Mouse (Mus musculus) hindbrain, embryonic 12.5 days (tissue): ENCODE data around the gene Ddo. TPM values are rescaled to one million over a fixed set of nuclear protein-coding genes. Genes with fewer than 3 reads are reported as not detected.

Experiments
- ATAC-seq: fragments of 200-750 bp; cut with Nextera tagmentation; 2 replicates; pipeline ENCODE4 v1.8.0; 2017; ENCODE audit warnings: moderate TSS enrichment; ENCODE audit not compliant: low FRiP score
- H3K27ac ChIP-seq: fragments of 300-500 bp; sonication (generic); 2 replicates; pipeline ENCODE4 v1.5.1; 2016; ENCODE audit warnings: mild to moderate bottlenecking
- H3K27me3 ChIP-seq: fragments of 300-500 bp; sonication (generic); 2 replicates; pipeline ENCODE4 v1.6.1; 2016; ENCODE audit warnings: mild to moderate bottlenecking
- H3K36me3 ChIP-seq: fragments of 300-500 bp; sonication (generic); 2 replicates; pipeline ENCODE4 v1.6.1; 2016; ENCODE audit warnings: mild to moderate bottlenecking
- H3K4me1 ChIP-seq: fragments of 300-500 bp; sonication (generic); 2 replicates; pipeline ENCODE4 v1.6.1; 2016
- H3K4me2 ChIP-seq: fragments of 300-500 bp; sonication (generic); replicated peaks from 2 replicates; pipeline ENCODE4 v1.6.1; 2016; ENCODE audit warnings: mild to moderate bottlenecking
- H3K4me3 ChIP-seq: fragments of 300-500 bp; sonication (generic); 2 replicates; pipeline ENCODE4 v1.5.1; 2016; ENCODE audit warnings: mild to moderate bottlenecking
- H3K9ac ChIP-seq: fragments of 300-500 bp; sonication (generic); 2 replicates; pipeline ENCODE4 v1.6.1; 2016; ENCODE audit warnings: mild to moderate bottlenecking, moderate library complexity
- H3K9me3 ChIP-seq: fragments of 300-500 bp; sonication (generic); replicated peaks from 2 replicates; pipeline ENCODE4 v1.6.1; 2016; ENCODE audit warnings: mild to moderate bottlenecking
- WGBS: fragments of 180-500 bp; shearing (Covaris S2); methylation state at CpG from one replicate; pipeline ENCODE4 v1.1.7; 2016; 5-methylcytosine and 5-hydroxymethylcytosine counted together
- polyA plus RNA-seq: library from polyadenylated mRNA; unstranded; fragments of >200 nt; fragmentation: Nextera tagmentation; extraction: Ambion mirVana; gene quantifications from 2 replicates; pipeline ENCODE4 v1.2.1, GENCODE M21; 2016

Gene Ddo
- polyA plus RNA-seq, 1 experiment from 2014 or later, result 0.67 TPM

DNA sequence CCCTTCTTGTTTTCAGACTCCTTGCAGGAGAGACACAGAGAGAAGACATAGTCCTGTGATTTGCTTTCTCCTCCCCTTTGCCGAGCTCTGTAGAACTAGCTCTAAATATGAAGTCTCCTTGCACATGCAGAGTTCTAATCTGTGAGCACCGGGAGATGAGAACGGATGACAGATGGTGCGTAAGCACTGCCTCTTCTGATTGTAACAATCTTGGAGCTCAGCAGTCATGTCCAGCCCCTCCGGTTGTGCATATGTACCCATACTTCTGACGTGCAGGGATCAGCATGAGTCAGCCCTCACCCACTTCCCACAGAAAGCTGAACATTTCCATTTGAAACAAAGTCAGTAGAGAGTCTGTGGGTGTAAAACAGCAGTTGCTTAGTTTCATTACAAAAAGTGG is 58.5 kb downstream of the Ddo start:
- WGBS, result 85% methylated on average over 6 of the region's 6 CpGs

DNA sequence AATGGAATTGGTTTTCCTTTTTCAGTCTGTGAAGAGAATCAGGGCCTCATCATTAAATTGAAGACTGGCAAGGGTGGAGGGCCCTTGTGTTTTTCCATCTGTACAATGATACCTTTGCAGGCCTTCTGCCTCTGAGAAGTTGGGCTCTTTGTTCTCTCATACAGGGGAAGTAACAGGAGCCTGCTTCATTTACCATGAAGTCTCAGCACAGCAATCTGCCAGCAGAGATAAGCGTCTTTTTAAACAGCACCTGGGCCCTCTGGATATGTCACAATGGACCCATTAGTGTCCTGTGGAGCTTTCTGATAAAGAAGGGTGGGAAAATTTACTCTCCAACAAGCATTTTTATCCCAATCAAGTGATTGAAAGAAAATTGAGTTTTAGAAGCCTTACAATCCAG is 59.1 kb downstream of the Ddo start:
- ATAC-seq, result no peak

More for the DNA sequence above, 58.5 kb downstream of the Ddo start:
- H3K9me3 ChIP-seq, result no peaks in the 10 kb centered on the region
- H3K9ac ChIP-seq, result no peak overlapping the region
- H3K4me2 ChIP-seq, result no peak overlapping the region
- H3K4me1 ChIP-seq, result peaks cover 3% of the 10 kb centered on the region; the same call in 1 of the 2 replicates
- no peak for ATAC-seq
- no peak overlapping the region for H3K27ac ChIP-seq
- no peaks in the 10 kb centered on the region for H3K36me3 ChIP-seq
- H3K4me3 ChIP-seq, result no peak overlapping the region
- H3K27me3 ChIP-seq, result peaks cover 5% of the 10 kb centered on the region; the same call in 1 of the 2 replicates

DNA sequence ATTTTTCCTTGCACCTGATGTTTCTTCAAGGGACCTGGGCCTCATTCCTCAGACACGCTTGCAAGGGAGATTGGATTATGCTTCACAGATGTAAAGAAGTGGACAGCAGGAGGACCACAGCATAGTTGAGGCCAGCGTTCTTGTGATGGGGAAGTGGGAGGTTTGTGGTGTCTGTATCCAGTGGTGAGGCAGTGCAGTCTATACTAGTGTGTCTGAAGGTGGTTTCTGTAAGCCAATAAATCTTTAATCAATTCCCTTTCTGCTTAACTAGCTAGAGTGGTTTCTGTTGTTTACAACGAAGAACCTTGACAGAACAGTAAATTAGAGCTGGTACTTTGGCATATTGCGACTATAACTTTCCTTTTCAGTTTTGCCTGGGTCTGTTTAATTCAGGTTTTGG is 68.8 kb downstream of the Ddo start:
- Histone ChIP-seq H3K4me3 (no peak overlapping the region), H3K9ac (no peak overlapping the region), H3K4me1 (no peaks in the 10 kb centered on the region), H3K36me3 (no peaks in the 10 kb centered on the region), H3K9me3 (no peaks in the 10 kb centered on the region), H3K4me2 (no peak overlapping the region), H3K27me3 (no peaks in the 10 kb centered on the region), H3K27ac (no peak overlapping the region)
- WGBS, result 82% methylated on average over 4 of the region's 4 CpGs
- no peak for ATAC-seq

More for the DNA sequence above, 59.1 kb downstream of the Ddo start:
- Histone ChIP-seq H3K27ac (no peak overlapping the region), H3K4me2 (no peak overlapping the region), H3K27me3 (peaks cover 5% of the 10 kb centered on the region; the same call in 1 of the 2 replicates), H3K4me1 (no peaks in the 10 kb centered on the region), H3K9me3 (no peaks in the 10 kb centered on the region), H3K9ac (no peak overlapping the region), H3K36me3 (no peaks in the 10 kb centered on the region), H3K4me3 (no peak overlapping the region)
- WGBS, result 48% methylated on average over 1 of the region's 1 CpGs

DNA sequence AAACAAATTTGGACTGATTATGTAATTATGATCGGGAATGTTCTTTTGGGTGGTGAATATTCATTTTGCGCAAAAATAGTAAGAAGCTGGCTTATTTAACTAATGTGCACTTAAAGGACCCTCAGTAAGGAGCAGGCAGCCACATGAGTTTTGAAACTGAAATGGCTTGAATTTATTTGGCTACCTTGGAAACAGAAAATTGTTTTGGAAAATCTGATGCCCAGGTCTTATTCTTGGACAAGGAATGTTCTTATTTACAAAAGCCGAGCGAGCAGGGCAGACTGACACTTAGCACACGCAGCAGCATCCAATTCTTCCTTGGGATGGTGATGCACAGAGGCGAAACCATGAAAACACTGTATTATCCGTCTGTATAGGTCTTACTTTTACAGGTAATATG is 81.3 kb downstream of the Ddo start:
- ATAC-seq, result no peak
- no peak overlapping the region for H3K4me3 ChIP-seq
- H3K9ac ChIP-seq, result no peak overlapping the region
- H3K36me3 ChIP-seq, result no peaks in the 10 kb centered on the region
- WGBS, result 85% methylated on average over 7 of the region's 7 CpGs
- no peaks in the 10 kb centered on the region for H3K27me3 ChIP-seq
- no peak overlapping the region for H3K27ac ChIP-seq
- no peak overlapping the region for H3K4me2 ChIP-seq
- H3K9me3 ChIP-seq, result no peaks in the 10 kb centered on the region
- peaks cover 4% of the 10 kb centered on the region; the same call in 1 of the 2 replicates for H3K4me1 ChIP-seq

DNA sequence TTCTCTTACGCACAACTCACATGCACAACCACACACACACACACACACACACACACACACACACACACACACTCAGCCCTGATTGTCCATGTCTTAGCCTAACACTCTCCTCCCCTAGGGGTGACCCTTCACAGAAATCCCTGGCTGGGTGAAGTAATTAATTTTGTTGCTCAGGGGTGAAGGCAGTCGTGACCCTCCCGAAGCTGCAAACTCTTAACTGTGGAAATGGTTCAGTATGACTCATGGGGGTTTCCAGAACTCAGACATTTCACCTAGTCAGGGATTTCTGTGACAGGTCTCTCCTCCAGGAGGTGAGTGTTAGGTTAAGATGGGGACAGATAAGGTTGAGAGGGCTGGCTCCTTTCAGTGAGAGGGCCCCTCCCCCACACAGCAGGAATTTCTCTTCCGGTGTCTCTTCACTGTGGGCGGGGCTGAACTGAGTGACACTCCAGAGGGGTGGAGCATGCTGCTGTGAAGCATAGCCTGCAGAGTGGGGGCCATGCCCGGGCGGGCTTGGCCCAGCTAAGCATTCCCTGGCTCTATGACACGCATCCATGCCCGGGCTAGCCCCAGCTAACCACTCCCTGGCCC is 83.3 kb downstream of the Ddo start:
- Histone ChIP-seq H3K9me3 (no peaks in the 10 kb centered on the region), H3K27ac (no peak overlapping the region), H3K4me2 (no peak overlapping the region), H3K27me3 (no peaks in the 10 kb centered on the region), H3K4me3 (no peak overlapping the region), H3K4me1 (peaks cover 4% of the 10 kb centered on the region; the same call in 1 of the 2 replicates), H3K9ac (no peak overlapping the region), H3K36me3 (no peaks in the 10 kb centered on the region)
- 32% methylated on average over 9 of the region's 9 CpGs for WGBS
- peak; percentile 69; the same call in 1 of the 2 replicates for ATAC-seq

DNA sequence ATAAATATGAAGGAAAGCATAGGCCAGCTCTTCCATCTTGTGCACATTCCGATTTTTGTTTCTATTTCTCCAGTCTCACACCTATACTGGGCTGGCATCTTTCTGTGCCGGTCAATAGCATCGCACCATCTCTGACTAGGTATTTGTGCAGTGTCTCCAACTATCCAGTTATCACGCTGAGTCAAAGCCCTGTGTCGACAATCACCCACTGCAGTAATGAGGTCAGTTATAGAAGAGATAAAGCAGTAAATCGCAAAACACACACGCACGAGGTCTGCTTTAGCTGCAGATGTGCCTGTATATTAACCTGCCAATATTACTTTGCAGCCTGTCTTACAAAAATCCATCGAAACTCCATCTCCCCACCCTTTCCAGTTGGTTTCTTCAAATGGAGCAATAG is 84.0 kb downstream of the Ddo start:
- ATAC-seq, result no peak

DNA sequence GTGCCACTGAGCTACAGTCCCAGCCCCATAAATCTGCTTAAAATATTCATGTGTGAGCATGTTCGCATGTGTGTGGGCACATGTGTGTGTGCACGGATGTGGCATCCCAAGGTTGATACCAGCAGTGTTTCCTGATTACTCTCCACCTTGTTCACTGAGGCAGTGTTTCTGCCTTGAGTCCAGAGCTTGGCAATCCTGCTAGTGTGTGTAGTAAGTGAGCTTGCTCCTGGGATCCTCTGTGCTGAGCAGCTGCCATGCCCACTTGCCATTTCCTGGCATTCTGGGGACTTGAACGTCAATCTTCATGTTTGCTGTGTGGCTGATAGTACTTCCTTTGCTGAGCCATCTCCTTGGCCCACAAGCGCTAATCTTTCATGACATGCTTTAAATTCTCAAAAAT is 85.3 kb downstream of the Ddo start:
- Histone ChIP-seq H3K27ac (no peak overlapping the region), H3K27me3 (no peaks in the 10 kb centered on the region), H3K9ac (no peak overlapping the region), H3K9me3 (no peaks in the 10 kb centered on the region), H3K4me2 (no peak overlapping the region), H3K4me1 (peaks cover 4% of the 10 kb centered on the region; the same call in 1 of the 2 replicates), H3K36me3 (no peaks in the 10 kb centered on the region), H3K4me3 (no peak overlapping the region)
- 88% methylated on average over 4 of the region's 4 CpGs for WGBS
- no peak for ATAC-seq

More for the DNA sequence above, 84.0 kb downstream of the Ddo start:
- H3K4me2 ChIP-seq, result no peak overlapping the region
- H3K9ac ChIP-seq, result no peak overlapping the region
- peaks cover 4% of the 10 kb centered on the region; the same call in 1 of the 2 replicates for H3K4me1 ChIP-seq
- H3K36me3 ChIP-seq, result no peaks in the 10 kb centered on the region
- WGBS, result 89% methylated on average over 9 of the region's 9 CpGs
- no peaks in the 10 kb centered on the region for H3K27me3 ChIP-seq
- H3K4me3 ChIP-seq, result no peak overlapping the region
- no peak overlapping the region for H3K27ac ChIP-seq
- H3K9me3 ChIP-seq, result no peaks in the 10 kb centered on the region

DNA sequence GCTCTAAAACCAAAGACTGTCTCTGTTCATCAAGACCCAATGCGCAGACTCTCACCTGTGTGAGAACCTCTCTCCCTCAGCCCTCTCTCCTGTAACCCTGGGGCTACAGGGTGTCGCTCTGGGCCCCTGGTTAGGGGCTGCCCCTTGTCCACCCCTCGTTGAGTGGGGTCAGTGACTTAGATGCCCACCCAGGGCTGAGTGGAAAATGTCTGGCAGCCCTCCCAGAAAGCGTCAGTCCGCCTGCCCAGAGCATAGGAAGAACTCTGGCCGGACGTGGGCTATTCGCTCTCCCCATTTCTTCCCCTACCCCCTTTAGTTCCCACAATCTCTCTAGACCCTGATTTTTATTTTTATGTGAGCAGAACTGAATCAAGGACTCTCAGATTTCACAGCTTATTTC is 86.5 kb downstream of the Ddo start:
- Histone ChIP-seq H3K9ac (no peak overlapping the region), H3K4me3 (no peak overlapping the region), H3K4me2 (no peak overlapping the region), H3K36me3 (no peaks in the 10 kb centered on the region), H3K27me3 (no peaks in the 10 kb centered on the region), H3K4me1 (peaks cover 4% of the 10 kb centered on the region; the same call in 1 of the 2 replicates), H3K9me3 (no peaks in the 10 kb centered on the region), H3K27ac (no peak overlapping the region)
- 71% methylated on average over 8 of the region's 8 CpGs for WGBS
- ATAC-seq, result no peak

DNA sequence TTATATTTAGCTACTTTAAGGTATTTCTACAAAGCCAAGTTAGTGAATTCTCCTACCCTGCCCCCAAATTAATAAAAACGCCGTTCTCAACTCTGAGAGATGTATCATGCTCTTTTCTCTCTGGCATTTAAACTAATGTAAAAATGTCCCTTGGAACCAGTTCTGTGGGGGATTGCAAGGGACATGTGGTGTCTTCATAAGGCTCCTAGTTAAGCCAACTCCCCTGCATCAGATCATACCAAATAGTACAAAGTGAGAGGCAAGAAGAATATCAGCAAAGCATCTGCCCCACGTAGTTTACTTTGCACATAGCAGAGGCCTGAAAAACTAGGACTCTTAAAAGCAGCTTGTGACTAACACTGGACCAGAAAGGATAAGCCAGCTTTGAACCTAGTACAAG is 86.9 kb downstream of the Ddo start:
- 89% methylated on average over 3 of the region's 3 CpGs for WGBS
- Histone ChIP-seq H3K4me1 (peaks cover 4% of the 10 kb centered on the region; the same call in 1 of the 2 replicates), H3K4me2 (no peak overlapping the region), H3K9ac (no peak overlapping the region), H3K4me3 (no peak overlapping the region), H3K27me3 (no peaks in the 10 kb centered on the region), H3K36me3 (no peaks in the 10 kb centered on the region), H3K9me3 (no peaks in the 10 kb centered on the region), H3K27ac (no peak overlapping the region)
- ATAC-seq, result no peak

DNA sequence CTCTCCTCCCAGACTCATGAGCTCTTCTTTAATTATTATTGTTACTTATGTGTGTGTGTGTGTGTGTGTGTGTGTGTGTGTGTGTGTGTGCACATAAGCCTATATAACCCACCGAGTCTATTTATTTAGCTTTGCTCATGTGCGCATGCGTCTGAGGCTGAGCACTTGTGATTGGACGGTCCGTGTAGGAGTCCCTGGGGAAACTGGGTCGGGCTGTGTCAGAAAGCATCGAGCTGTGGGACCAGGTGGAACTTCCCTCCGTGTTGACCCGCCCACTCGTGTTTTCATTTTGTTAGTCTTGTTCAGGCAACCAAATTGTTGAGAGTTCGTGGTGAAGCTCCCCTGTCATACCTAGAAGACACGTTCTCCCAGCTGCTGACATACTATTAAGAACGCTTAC is 88.6 kb downstream of the Ddo start:
- Histone ChIP-seq H3K9me3 (no peaks in the 10 kb centered on the region), H3K27ac (no peak overlapping the region), H3K4me2 (no peak overlapping the region), H3K4me3 (no peak overlapping the region), H3K27me3 (no peaks in the 10 kb centered on the region), H3K9ac (no peak overlapping the region), H3K4me1 (peaks cover 2% of the 10 kb centered on the region; the same call in 1 of the 2 replicates), H3K36me3 (no peaks in the 10 kb centered on the region)
- no peak for ATAC-seq
- 93% methylated on average over 13 of the region's 13 CpGs for WGBS

DNA sequence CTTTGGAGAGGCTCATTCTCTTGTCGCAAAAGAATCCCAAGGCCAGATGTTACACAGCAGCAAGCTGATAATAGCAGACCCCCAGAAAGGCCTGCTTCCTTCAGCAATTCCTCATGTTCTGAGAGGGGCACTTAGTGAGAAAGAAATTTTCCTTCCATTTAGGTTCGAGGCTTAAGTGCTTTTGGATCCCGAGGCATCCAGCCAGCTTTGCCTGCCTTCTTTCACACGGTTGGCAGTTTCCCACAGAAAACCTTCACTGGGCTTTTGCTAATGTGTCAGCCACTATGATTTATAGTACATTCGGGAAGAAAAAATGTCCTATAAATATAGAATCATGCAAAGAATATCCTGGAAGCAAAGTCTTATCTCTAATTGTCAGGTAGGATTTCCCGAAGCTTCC is 89.3 kb downstream of the Ddo start:
- Histone ChIP-seq H3K27me3 (no peaks in the 10 kb centered on the region), H3K4me1 (peaks cover 1% of the 10 kb centered on the region; the same call in 1 of the 2 replicates), H3K27ac (no peak overlapping the region), H3K4me2 (no peak overlapping the region), H3K9ac (no peak overlapping the region), H3K4me3 (no peak overlapping the region), H3K9me3 (no peaks in the 10 kb centered on the region), H3K36me3 (no peaks in the 10 kb centered on the region)
- no peak for ATAC-seq
- 80% methylated on average over 6 of the region's 6 CpGs for WGBS

DNA sequence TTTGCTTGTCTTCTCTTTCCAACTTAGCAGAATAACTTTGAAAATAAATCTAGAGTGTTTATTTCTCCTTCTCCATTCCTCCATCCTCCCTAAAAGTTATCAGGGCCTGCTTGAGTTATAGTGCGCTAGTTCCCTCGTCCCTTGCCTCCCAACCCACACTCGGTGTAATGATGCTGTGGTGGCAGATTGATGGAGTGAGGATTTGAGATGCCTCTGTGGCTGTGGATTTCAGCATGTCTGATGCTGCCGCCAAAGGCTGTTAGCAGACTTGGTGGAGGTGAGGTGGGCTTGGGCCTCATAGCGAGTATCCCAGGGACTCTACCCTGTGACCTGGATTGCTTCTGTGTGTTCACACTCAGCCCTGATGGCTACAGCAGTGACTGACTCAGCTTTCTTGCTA is 91.1 kb downstream of the Ddo start:
- Histone ChIP-seq H3K4me2 (no peak overlapping the region), H3K4me1 (peaks cover 11% of the 10 kb centered on the region; the same call in 1 of the 2 replicates), H3K27ac (no peak overlapping the region), H3K9me3 (no peaks in the 10 kb centered on the region), H3K36me3 (no peaks in the 10 kb centered on the region), H3K9ac (no peak overlapping the region), H3K27me3 (no peaks in the 10 kb centered on the region), H3K4me3 (no peak overlapping the region)
- no peak for ATAC-seq
- WGBS, result 87% methylated on average over 5 of the region's 5 CpGs

DNA sequence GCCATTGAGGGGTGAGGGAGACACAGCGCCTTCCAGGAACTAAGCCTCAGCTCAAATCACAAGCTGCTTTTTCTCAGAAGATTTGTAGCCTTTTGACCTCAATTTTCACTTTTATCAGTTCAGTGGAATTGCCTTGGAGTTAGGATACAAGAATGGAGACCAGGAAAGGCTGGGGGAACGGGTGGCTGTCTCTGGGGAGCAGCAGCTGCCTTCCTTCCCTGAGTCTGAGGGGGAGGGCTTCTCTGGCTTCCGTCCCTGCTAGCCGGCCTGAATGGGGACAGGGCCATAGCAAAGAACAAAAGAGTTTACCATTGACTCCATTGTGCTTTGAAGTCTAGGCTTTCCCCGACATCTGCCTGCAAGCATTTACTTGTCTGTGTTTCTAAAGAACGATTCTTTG is 94.5 kb downstream of the Ddo start:
- Histone ChIP-seq H3K4me1 (peaks cover 21% of the 10 kb centered on the region), H3K27ac (no peak overlapping the region), H3K27me3 (no peaks in the 10 kb centered on the region), H3K9me3 (no peaks in the 10 kb centered on the region), H3K36me3 (no peaks in the 10 kb centered on the region), H3K9ac (no peak overlapping the region), H3K4me2 (no peak overlapping the region), H3K4me3 (no peak overlapping the region)
- 22% methylated on average over 6 of the region's 6 CpGs for WGBS
- no peak for ATAC-seq
